Mouse (Mus musculus): ENCODE data around the gene Slc9a9.

DNA sequence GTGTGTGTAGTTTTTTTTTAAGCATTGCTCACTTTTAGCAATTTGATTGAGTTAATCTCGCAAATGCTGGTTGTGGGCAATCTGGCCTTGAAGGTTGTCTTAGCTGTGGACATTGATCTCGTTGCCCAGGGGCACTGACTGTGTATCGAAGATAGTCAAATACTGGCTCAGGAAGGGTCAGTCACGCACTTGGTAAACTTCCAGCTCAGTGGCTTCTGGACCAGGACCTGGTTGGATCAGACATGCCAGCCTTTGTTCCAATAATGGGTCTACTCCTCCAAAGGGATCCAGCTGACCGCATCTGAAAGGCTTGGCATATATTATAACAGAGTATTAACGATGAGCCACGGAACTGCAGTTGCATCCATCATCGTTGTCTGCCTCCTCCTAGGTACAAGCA, 489.2 kb downstream of the Slc9a9 start:
- TF ChIP-seq CTCF (IDR thresholded peaks at IDR 0.05; ENCODE audit: low read depth) (no peak), EP300 (IDR thresholded peaks at IDR 0.05; ENCODE audit: low read depth) (no peak)
